27 mouse cellular contexts compared by ENCODE assay signal in the genomic region with DNA sequence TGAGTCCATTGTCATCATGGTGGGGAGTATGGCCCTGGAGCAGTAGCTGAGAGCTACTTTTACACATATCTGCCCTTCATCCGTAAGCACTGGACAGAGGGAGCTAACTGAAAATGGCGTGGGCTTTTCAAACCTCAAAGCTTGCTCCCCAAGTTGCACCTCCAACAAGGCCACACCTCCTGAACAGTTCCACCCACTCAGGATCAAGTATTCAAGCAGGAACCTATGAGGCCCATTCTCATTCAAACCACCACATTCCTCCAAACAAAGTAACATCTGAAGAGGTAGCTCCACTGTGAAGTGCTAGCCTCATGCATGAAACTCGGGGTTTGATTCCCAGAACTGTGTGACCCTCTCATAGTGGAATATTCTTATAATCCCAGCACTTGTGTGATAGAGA. TPM values are rescaled to one million over a fixed set of nuclear protein-coding genes. Genes with fewer than 3 reads are reported as not detected.
A peak's percentile ranks its signal among the peaks of the same experiment; 100 is the strongest.
DNase-seq lines count a peak whose midpoint lies in the region; ATAC-seq lines count a peak whose summit lies in the region.
"Had no signal": no experiment of that assay in that cellular context is flagged by ENCODE, and none has a peak within 500 bp of the region (broad histone marks: within the 10 kb centered on the region; RNA-seq: fewer than 3 reads in every experiment).

No protein-coding gene starts in this region.

- 78% methylated on average over 3 of the region's 3 CpGs for WGBS in intestine, embryonic 14.5 days
- 82% methylated on average over 3 of the region's 3 CpGs for WGBS in intestine, embryonic 16.5 days
- WGBS in midbrain, embryonic 16.5 days, result 78% methylated on average over 3 of the region's 3 CpGs

- no peaks in the 10 kb centered on the region for H3K27me3 ChIP-seq in intestine, embryonic 14.5 days (replicated peaks; ENCODE audit: control insufficient read depth, insufficient read depth, low read length)
- no peaks in the 10 kb centered on the region for H3K27me3 ChIP-seq in intestine, embryonic 16.5 days (replicated peaks; ENCODE audit: control insufficient read depth, insufficient read depth, low read length)
- no peaks in the 10 kb centered on the region for H3K27me3 ChIP-seq in midbrain, embryonic 16.5 days (ENCODE audit: control insufficient read depth, insufficient read depth, low read depth, low read length)
- H3K27me3 ChIP-seq: CH12.LX; embryonic facial prominence, embryonic 13.5 days; embryonic facial prominence, embryonic 15.5 days; forebrain, embryonic 12.5 days; Patski had no signal

- no peak overlapping the region for H3K9ac ChIP-seq in intestine, embryonic 14.5 days (ENCODE audit: low read length)
- H3K9ac ChIP-seq in intestine, embryonic 16.5 days (ENCODE audit: low read depth, low read length), result no peak overlapping the region
- no peak overlapping the region for H3K9ac ChIP-seq in midbrain, embryonic 16.5 days (ENCODE audit: low read depth, low read length)
- H3K9ac ChIP-seq: embryonic facial prominence, embryonic 13.5 days; embryonic facial prominence, embryonic 15.5 days; forebrain, embryonic 12.5 days had no signal

- no peaks in the 10 kb centered on the region for H3K9me3 ChIP-seq in intestine, embryonic 14.5 days (ENCODE audit: control insufficient read depth, low read length)
- no peaks in the 10 kb centered on the region for H3K9me3 ChIP-seq in intestine, embryonic 16.5 days (ENCODE audit: control insufficient read depth, low read length)
- no peaks in the 10 kb centered on the region for H3K9me3 ChIP-seq in midbrain, embryonic 16.5 days (replicated peaks; ENCODE audit: control insufficient read depth, low read length, poor library complexity, severe bottlenecking)
- H3K9me3 ChIP-seq: embryonic facial prominence, embryonic 13.5 days; embryonic facial prominence, embryonic 15.5 days; forebrain, embryonic 10.5 days; forebrain, embryonic 12.5 days; G1E had no signal

- peaks cover 9% of the 10 kb centered on the region; the same call in 1 of the 2 replicates for H3K36me3 ChIP-seq in intestine, embryonic 14.5 days (ENCODE audit: control insufficient read depth, insufficient read depth, low read length)
- H3K36me3 ChIP-seq in intestine, embryonic 16.5 days (ENCODE audit: control insufficient read depth, insufficient read depth, low read length), result no peaks in the 10 kb centered on the region
- no peaks in the 10 kb centered on the region for H3K36me3 ChIP-seq in midbrain, embryonic 16.5 days (ENCODE audit: control insufficient read depth, insufficient read depth, low read length)
- H3K36me3 ChIP-seq: embryonic facial prominence, embryonic 15.5 days; forebrain, embryonic 10.5 days; forebrain, embryonic 12.5 days had no signal

- no peak overlapping the region for H3K4me2 ChIP-seq in intestine, embryonic 14.5 days (ENCODE audit: low read length)
- no peak overlapping the region for H3K4me2 ChIP-seq in intestine, embryonic 16.5 days (ENCODE audit: low read depth, low read length)
- H3K4me2 ChIP-seq in midbrain, embryonic 16.5 days (ENCODE audit: low read length), result no peak overlapping the region
- H3K4me2 ChIP-seq: embryonic facial prominence, embryonic 13.5 days; embryonic facial prominence, embryonic 15.5 days; forebrain, embryonic 12.5 days had no signal

- no peak overlapping the region for H3K4me3 ChIP-seq in intestine, embryonic 14.5 days (ENCODE audit: low read depth, low read length)
- no peak overlapping the region for H3K4me3 ChIP-seq in intestine, embryonic 16.5 days (ENCODE audit: low read length)
- no peak overlapping the region for H3K4me3 ChIP-seq in midbrain, embryonic 16.5 days (ENCODE audit: low read depth, low read length)
- H3K4me3 ChIP-seq: embryonic facial prominence, embryonic 13.5 days; embryonic facial prominence, embryonic 15.5 days; erythroblast, embryonic 14.5 days; forebrain, embryonic 10.5 days; forebrain, embryonic 12.5 days had no signal

- DNase-seq in intestine, embryonic 14.5 days (ENCODE audit: low spot score), result peak; percentile 32
- peak; percentile 57 for DNase-seq in ES-CJ7 (ENCODE audit: low read depth, low spot score)
- peak; percentile 92 for DNase-seq in R1 (ENCODE audit: low read depth, low spot score)
- no peak for DNase-seq in adrenal gland, adult 8-10 months
- DNase-seq: adrenal gland, postnatal 10 days; adrenal gland, postnatal 25 days; B cell, adult 2 months; cerebellum, adult 11 months; cerebellum, adult 18-20 months; cerebellum, adult 9-10 months; cerebellum, postnatal 10 days; cerebellum, postnatal 25 days; embryo, embryonic 11 days had no signal

- H3K4me1 ChIP-seq in intestine, embryonic 14.5 days (replicated peaks; ENCODE audit: control insufficient read depth, insufficient read depth, low read length), result no peaks in the 10 kb centered on the region
- peaks cover 3% of the 10 kb centered on the region; the same call in 1 of the 2 replicates for H3K4me1 ChIP-seq in intestine, embryonic 16.5 days (ENCODE audit: control insufficient read depth, insufficient read depth, low read length)
- H3K4me1 ChIP-seq in midbrain, embryonic 16.5 days (ENCODE audit: control insufficient read depth, insufficient read depth, low read length), result peaks cover 14% of the 10 kb centered on the region; the same call in 1 of the 2 replicates

- no peak overlapping the region for H3K27ac ChIP-seq in intestine, embryonic 14.5 days (ENCODE audit: low read depth)
- H3K27ac ChIP-seq in intestine, embryonic 16.5 days (ENCODE audit: low read length), result no peak overlapping the region
- H3K27ac ChIP-seq in midbrain, embryonic 16.5 days (ENCODE audit: low read length), result no peak overlapping the region
- H3K27ac ChIP-seq: embryonic facial prominence, embryonic 13.5 days; embryonic facial prominence, embryonic 15.5 days; forebrain, embryonic 10.5 days; forebrain, embryonic 12.5 days had no signal

- ATAC-seq in intestine, embryonic 14.5 days (replicated peaks; ENCODE audit: low FRiP score, low TSS enrichment, low read depth), result no peak
- ATAC-seq in intestine, embryonic 16.5 days, result no peak
- no peak for ATAC-seq in midbrain, embryonic 16.5 days
- ATAC-seq: activated CD4-positive, CD25-positive, alpha-beta regulatory T cell, adult 4 months; CD4-positive, CD25-positive, alpha-beta regulatory T cell, adult 4 months; forebrain, embryonic 14.5 days; forebrain, embryonic 16.5 days; Patski had no signal

RNA-seq across cellular contexts. Expression of gene Cops2, which starts 9.4 kb away (rescaled TPM):
- polyA plus RNA-seq in intestine, embryonic 14.5 days (2014; fragmentation: Nextera tagmentation; extraction: Ambion mirVana), result 70.9 and 77.8 TPM in 2 replicates
- polyA plus RNA-seq in intestine, embryonic 16.5 days (2015; fragmentation: Nextera tagmentation; extraction: Ambion mirVana), result 49.6 and 54.3 TPM in 2 replicates
- 100 to 1,000 TPM; 151 to 184 (median 163) TPM for total RNA-seq in adrenal gland, adult 8-10 months (2022)
- 60.0 and 64.4 TPM in 2 replicates for polyA plus RNA-seq in midbrain, embryonic 16.5 days (2015; fragmentation: Nextera tagmentation; extraction: Ambion mirVana)

RNA-seq across cellular contexts. Expression of gene Galk2, which starts 9.4 kb away (rescaled TPM):
- 46.0 and 48.2 TPM in 2 replicates for polyA plus RNA-seq in intestine, embryonic 14.5 days (2014; fragmentation: Nextera tagmentation; extraction: Ambion mirVana)
- 77.4 and 91.1 TPM in 2 replicates for polyA plus RNA-seq in intestine, embryonic 16.5 days (2015; fragmentation: Nextera tagmentation; extraction: Ambion mirVana)
- 100 to 1,000 TPM in 1 of 4 experiments, 10 to 100 TPM in 3; 82.6 to 106 (median 91.1) TPM for total RNA-seq in adrenal gland, adult 8-10 months (2022)
- 32.7 and 33.2 TPM in 2 replicates for polyA plus RNA-seq in midbrain, embryonic 16.5 days (2015; fragmentation: Nextera tagmentation; extraction: Ambion mirVana)
